Mouse (Mus musculus): ENCODE results near the gene Efcab12.

DNA sequence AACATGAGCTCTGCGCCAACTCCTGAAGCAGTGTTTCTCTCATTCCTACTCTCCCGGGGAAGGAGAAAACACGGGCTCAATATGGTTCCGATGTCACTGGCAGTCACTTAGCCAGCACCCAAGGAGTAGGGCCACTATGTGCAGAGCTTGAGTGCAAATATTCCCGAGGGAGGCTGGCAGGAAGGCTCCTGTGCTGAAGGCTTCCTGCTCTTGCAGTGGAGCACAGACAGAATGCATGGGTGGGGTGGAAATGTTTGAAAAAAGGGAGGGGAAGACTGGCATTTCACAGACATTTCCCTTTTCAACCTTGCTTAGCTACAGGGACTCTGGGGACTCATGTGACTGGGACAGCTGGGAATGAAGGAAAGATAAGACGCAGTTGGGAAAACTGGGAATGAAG, 40.5 kb upstream of the Efcab12 start:
- no peak for TF ChIP-seq FLI1 (IDR thresholded peaks at IDR 0.05; ENCODE audit: low read length)
- TF ChIP-seq GATA1 (IDR thresholded peaks at IDR 0.05; ENCODE audit: borderline replicate concordance, low read length): no peak

Data from megakaryocyte, embryonic 14.5 days (primary cell).